Mouse (Mus musculus): ENCODE results near the gene Endod1.
A peak's percentile ranks its signal among the peaks of the same experiment; 100 is the strongest.
"Not testable (repeated sequence)": the region's sequence is repeated elsewhere in the genome, so short reads cannot be mapped to it uniquely, and the experiment has no call there.

The Endod1 gene

GRCm38 (mm10) chr9:14380386-14381285, 671 bp downstream of the Endod1 start:
- DNase-seq (ENCODE audit: low spot score): peak; percentile 67

GRCm38 (mm10) chr9:14379769-14380385, 1.4 kb downstream of the Endod1 start:
- no peak for DNase-seq (ENCODE audit: low spot score)

GRCm38 (mm10) chr9:14378151-14378550, 3.2 kb downstream of the Endod1 start:
- no peak for DNase-seq (ENCODE audit: low spot score)

- DNase-seq (ENCODE audit: low spot score): no peak
Observed at GRCm38 (mm10) chr9:14376149-14376548, 5.2 kb downstream of the Endod1 start.

GRCm38 (mm10) chr9:14372440-14372839, 8.9 kb downstream of the Endod1 start:
- DNase-seq (ENCODE audit: low spot score): no peak

- DNase-seq (ENCODE audit: low spot score): no peak
Observed at GRCm38 (mm10) chr9:14369271-14369670, 12.0 kb downstream of the Endod1 start.

GRCm38 (mm10) chr9:14367850-14368249, 13.5 kb downstream of the Endod1 start:
- no peak for DNase-seq (ENCODE audit: low spot score)

- DNase-seq (ENCODE audit: low spot score): peak; percentile 46
Observed at GRCm38 (mm10) chr9:14365481-14366125, 15.7 kb downstream of the Endod1 start.

- DNase-seq (ENCODE audit: low spot score): no peak
Observed at GRCm38 (mm10) chr9:14364719-14365118, 16.6 kb downstream of the Endod1 start.

GRCm38 (mm10) chr9:14363540-14363939, 17.8 kb downstream of the Endod1 start:
- no peak for DNase-seq (ENCODE audit: low spot score)

GRCm38 (mm10) chr9:14362068-14362768, 19.1 kb downstream of the Endod1 start:
- DNase-seq (ENCODE audit: low spot score): no peak

GRCm38 (mm10) chr9:14357033-14357432, 24.3 kb downstream of the Endod1 start:
- no peak for DNase-seq (ENCODE audit: low spot score)

- DNase-seq (ENCODE audit: low spot score): no peak
Observed at GRCm38 (mm10) chr9:14354852-14355251, 26.5 kb downstream of the Endod1 start.

GRCm38 (mm10) chr9:14352337-14352736, 29.0 kb downstream of the Endod1 start:
- DNase-seq (ENCODE audit: low spot score): no peak

GRCm38 (mm10) chr9:14350787-14351186, 30.5 kb downstream of the Endod1 start:
- DNase-seq (ENCODE audit: low spot score): no peak

GRCm38 (mm10) chr9:14349380-14349779, 31.9 kb downstream of the Endod1 start:
- DNase-seq (ENCODE audit: low spot score): peak; percentile 89

GRCm38 (mm10) chr9:14348416-14348815, 32.9 kb downstream of the Endod1 start:
- peak; percentile 67 for DNase-seq (ENCODE audit: low spot score)

GRCm38 (mm10) chr9:14345866-14346265, 35.4 kb downstream of the Endod1 start:
- DNase-seq (ENCODE audit: low spot score): not testable (repeated sequence)

GRCm38 (mm10) chr9:14342041-14342668, 39.2 kb downstream of the Endod1 start:
- DNase-seq (ENCODE audit: low spot score): peak; percentile 61

GRCm38 (mm10) chr9:14338701-14339100, 42.6 kb downstream of the Endod1 start:
- no peak for DNase-seq (ENCODE audit: low spot score)

- DNase-seq (ENCODE audit: low spot score): no peak
Observed at GRCm38 (mm10) chr9:14336901-14337300, 44.4 kb downstream of the Endod1 start.

- no peak for DNase-seq (ENCODE audit: low spot score)
Observed at GRCm38 (mm10) chr9:14335829-14336228, 45.5 kb downstream of the Endod1 start.

All from adipocyte (in vitro differentiated cells).